Mouse (Mus musculus) limb, embryonic 13.5 days (tissue): ENCODE measurements around the gene Vbp1. TPM values are rescaled to one million over a fixed set of nuclear protein-coding genes. Genes with fewer than 3 reads are reported as not detected.
"Not testable (repeated sequence)": the region's sequence is repeated elsewhere in the genome, so short reads cannot be mapped to it uniquely, and the experiment has no call there.

Source experiments
- ATAC-seq: fragments of 200-750 bp; cut with Nextera tagmentation; 2 replicates; pipeline ENCODE4 v1.8.0; 2017; ENCODE audit warnings: low read depth, moderate number of reproducible peaks, moderate TSS enrichment; ENCODE audit not compliant: low FRiP score
- H3K27ac ChIP-seq: fragments of 300-500 bp; sonication (generic); 2 replicates; pipeline ENCODE4 v1.5.1; 2015; ENCODE audit warnings: inconsistent platforms, mild to moderate bottlenecking, moderate library complexity
- H3K27me3 ChIP-seq: fragments of 300-500 bp; sonication (generic); 2 replicates; pipeline ENCODE4 v1.6.1; 2015; ENCODE audit warnings: mild to moderate bottlenecking, inconsistent platforms
- H3K36me3 ChIP-seq: fragments of 300-500 bp; sonication (generic); 2 replicates; pipeline ENCODE4 v1.6.1; 2015; ENCODE audit warnings: inconsistent platforms, mild to moderate bottlenecking, moderate library complexity
- H3K4me1 ChIP-seq: fragments of 300-500 bp; sonication (generic); 2 replicates; pipeline ENCODE4 v1.6.1; 2015; ENCODE audit warnings: inconsistent platforms
- H3K4me2 ChIP-seq: fragments of 300-500 bp; sonication (generic); replicated peaks from 2 replicates; pipeline ENCODE4 v1.6.1; 2015; ENCODE audit warnings: inconsistent platforms, mild to moderate bottlenecking, moderate library complexity
- H3K4me3 ChIP-seq: fragments of 300-500 bp; sonication (generic); 2 replicates; pipeline ENCODE4 v1.5.1; 2015; ENCODE audit warnings: moderate library complexity, mild to moderate bottlenecking, inconsistent platforms
- H3K9ac ChIP-seq: fragments of 300-500 bp; sonication (generic); 2 replicates; pipeline ENCODE4 v1.6.1; 2015; ENCODE audit warnings: mild to moderate bottlenecking, inconsistent platforms
- H3K9me3 ChIP-seq: fragments of 300-500 bp; sonication (generic); 2 replicates; pipeline ENCODE4 v1.6.1; 2016; ENCODE audit warnings: inconsistent platforms
- whole genome bisulfite sequencing: fragments of 180-500 bp; shearing (Covaris S2); methylation state at CpG from one replicate; pipeline ENCODE4 v1.1.7; 2015; 5-methylcytosine and 5-hydroxymethylcytosine counted together
- polyA plus RNA-seq: library from polyadenylated mRNA; unstranded; fragments of >200 nt; fragmentation: Nextera tagmentation; extraction: Ambion mirVana; gene quantifications from 2 replicates; pipeline ENCODE4 v1.2.1, GENCODE M21; 2015

The Vbp1 gene
- polyA plus RNA-seq: 142 and 147 TPM in 2 replicates

GRCm38 (mm10) chrX:75514179-75514972 lies at the start of gene Vbp1:
Vbp1 (plus strand) TSS chrX:75514299.
- ATAC-seq: peak; percentile 98
- 10% methylated on average over 37 of the region's 37 CpGs for WGBS
- peak within 1 kb of the TSS; percentile 57 for H3K4me3 ChIP-seq
- H3K4me2 ChIP-seq: peak within 1 kb of the TSS; percentile 48
- peak within 1 kb of the TSS; percentile 88 for H3K27ac ChIP-seq
- H3K27me3 ChIP-seq: no peaks in the 10 kb centered on the region
- peak within 1 kb of the TSS; percentile 76 for H3K9ac ChIP-seq
- no peaks in the 10 kb centered on the region for H3K4me1 ChIP-seq
- no peaks in the 10 kb centered on the region for H3K9me3 ChIP-seq
- H3K36me3 ChIP-seq: peaks cover 3% of the 10 kb centered on the region; the same call in 1 of the 2 replicates

- not testable (repeated sequence) for H3K36me3 ChIP-seq, H3K9me3 ChIP-seq, H3K27ac ChIP-seq, H3K27me3 ChIP-seq, H3K4me1 ChIP-seq
- peak overlapping the region; percentile 54 for H3K9ac ChIP-seq
- peak overlapping the region; percentile 58 for H3K4me2 ChIP-seq
- peak; percentile 75 for ATAC-seq
- peak overlapping the region; percentile 43 for H3K4me3 ChIP-seq
- 16% methylated on average over 37 of the region's 37 CpGs for WGBS
Measured at GRCm38 (mm10) chrX:75475182-75475644, 38.9 kb upstream of the Vbp1 start.

- 85% methylated on average over 1 of the region's 1 CpGs for WGBS
- Histone ChIP-seq H3K36me3 (no peaks in the 10 kb centered on the region), H3K4me3 (no peak overlapping the region), H3K4me1 (no peaks in the 10 kb centered on the region), H3K4me2 (no peak overlapping the region), H3K27me3 (no peaks in the 10 kb centered on the region), H3K27ac (no peak overlapping the region), H3K9me3 (no peaks in the 10 kb centered on the region), H3K9ac (no peak overlapping the region)
- ATAC-seq: no peak
Measured at GRCm38 (mm10) chrX:75489886-75490285, 24.2 kb upstream of the Vbp1 start.

- Histone ChIP-seq H3K4me2 (peak overlapping the region; percentile 40), H3K4me3 (peak overlapping the region; percentile 57), H3K36me3 (peaks cover 3% of the 10 kb centered on the region; the same call in 1 of the 2 replicates), H3K27me3 (no peaks in the 10 kb centered on the region), H3K9me3 (no peaks in the 10 kb centered on the region), H3K9ac (no peak overlapping the region), H3K4me1 (no peaks in the 10 kb centered on the region), H3K27ac (no peak overlapping the region)
- WGBS: 34% methylated on average over 3 of the region's 3 CpGs
- ATAC-seq: no peak
Measured at GRCm38 (mm10) chrX:75513787-75514178, 316 bp upstream of the Vbp1 start.

GRCm38 (mm10) chrX:75577582-75578324 lies 63.7 kb downstream of the Vbp1 start, which contains the start of gene Rab39b:
Rab39b (minus strand) TSS chrX:75578231.
- no peak within 1 kb of the TSS for H3K27ac ChIP-seq
- WGBS: 13% methylated on average over 41 of the region's 41 CpGs
- peak within 1 kb of the TSS; percentile 62 for H3K9ac ChIP-seq
- H3K4me1 ChIP-seq: no peaks in the 10 kb centered on the region
- H3K36me3 ChIP-seq: no peaks in the 10 kb centered on the region
- peak within 1 kb of the TSS; percentile 63 for H3K4me2 ChIP-seq
- ATAC-seq: peak; percentile 87; the same call in 1 of the 2 replicates
- peak within 1 kb of the TSS; percentile 55 for H3K4me3 ChIP-seq
- no peaks in the 10 kb centered on the region for H3K9me3 ChIP-seq
- no peaks in the 10 kb centered on the region for H3K27me3 ChIP-seq

GRCm38 (mm10) chrX:75578539-75578938 lies 64.4 kb downstream of the Vbp1 start:
- Histone ChIP-seq H3K9ac (no peak overlapping the region), H3K4me1 (no peaks in the 10 kb centered on the region), H3K9me3 (no peaks in the 10 kb centered on the region), H3K27ac (no peak overlapping the region), H3K27me3 (no peaks in the 10 kb centered on the region), H3K4me2 (no peak overlapping the region), H3K36me3 (no peaks in the 10 kb centered on the region), H3K4me3 (no peak overlapping the region)
- no peak for ATAC-seq
- WGBS: 92% methylated on average over 2 of the region's 2 CpGs

Other genes starting within 250 kb of the Vbp1 start
- gene Fundc2, start 131.9 kb upstream of the Vbp1 start, polyA plus RNA-seq: 62.4 and 63.3 TPM in 2 replicates
- gene F8, start 131.7 kb upstream of the Vbp1 start, polyA plus RNA-seq: 2.0 and 2.1 TPM in 2 replicates
- gene Cmc4, start 97.7 kb upstream of the Vbp1 start, polyA plus RNA-seq: 25.6 and 26.8 TPM in 2 replicates
- 10.3 and 10.4 TPM in 2 replicates for gene Mtcp1, start 97.7 kb upstream of the Vbp1 start, polyA plus RNA-seq
- gene Brcc3, start 97.7 kb upstream of the Vbp1 start, polyA plus RNA-seq: 63.2 and 67.0 TPM in 2 replicates
- 4.4 and 4.5 TPM in 2 replicates for gene Rab39b, start 63.9 kb downstream of the Vbp1 start, polyA plus RNA-seq